Mouse (Mus musculus): ENCODE measurements at regions not wholly inside any gene's neighbourhood (a gene's known extent, or its start where the extent isn't known, plus 50 kb on each side); places are given as distances from the start of the nearest gene placed in this dataset.

- no peak for DNase-seq (ENCODE audit: low spot score)
Observed at GRCm38 (mm10) chr4:89505368-89505819, 173.8 kb upstream of the Dmrta1 start.

GRCm38 (mm10) chr4:89500232-89500631 lies 179.0 kb upstream of the Dmrta1 start:
- no peak for DNase-seq (ENCODE audit: low spot score)

- DNase-seq (ENCODE audit: low spot score) = no peak
Observed at GRCm38 (mm10) chr4:89490947-89491346, 180.1 kb upstream of the Cdkn2b start.

- no peak for DNase-seq (ENCODE audit: low spot score)
Observed at GRCm38 (mm10) chr4:89487416-89488165, 176.8 kb upstream of the Cdkn2b start.

GRCm38 (mm10) chr4:89486963-89487362 lies 176.1 kb upstream of the Cdkn2b start:
- no peak for DNase-seq (ENCODE audit: low spot score)

- DNase-seq (ENCODE audit: low spot score) = peak; percentile 53
Observed at GRCm38 (mm10) chr4:89485981-89486531, 175.2 kb upstream of the Cdkn2b start.

- DNase-seq (ENCODE audit: low spot score) = no peak
Observed at GRCm38 (mm10) chr4:89478646-89479237, 167.9 kb upstream of the Cdkn2b start.

GRCm38 (mm10) chr4:89475848-89476247 lies 165.0 kb upstream of the Cdkn2b start:
- no peak for DNase-seq (ENCODE audit: low spot score)

GRCm38 (mm10) chr4:89474836-89475541 lies 164.2 kb upstream of the Cdkn2b start:
- DNase-seq (ENCODE audit: low spot score) = no peak

- DNase-seq (ENCODE audit: low spot score) = no peak
Observed at GRCm38 (mm10) chr4:89471426-89471825, 160.6 kb upstream of the Cdkn2b start.

GRCm38 (mm10) chr4:89470756-89471155 lies 159.9 kb upstream of the Cdkn2b start:
- DNase-seq (ENCODE audit: low spot score) = no peak

GRCm38 (mm10) chr4:89469883-89470282 lies 159.0 kb upstream of the Cdkn2b start:
- peak; percentile 60 for DNase-seq (ENCODE audit: low spot score)

GRCm38 (mm10) chr4:89469406-89469805 lies 158.6 kb upstream of the Cdkn2b start:
- no peak for DNase-seq (ENCODE audit: low spot score)

- DNase-seq (ENCODE audit: low spot score) = no peak
Observed at GRCm38 (mm10) chr4:89466766-89467165, 155.9 kb upstream of the Cdkn2b start.

GRCm38 (mm10) chr4:89463121-89463520 lies 152.3 kb upstream of the Cdkn2b start:
- no peak for DNase-seq (ENCODE audit: low spot score)

- no peak for DNase-seq (ENCODE audit: low spot score)
Observed at GRCm38 (mm10) chr4:89460170-89460762, 149.4 kb upstream of the Cdkn2b start.

- no peak for DNase-seq (ENCODE audit: low spot score)
Observed at GRCm38 (mm10) chr4:89459346-89459666, 148.5 kb upstream of the Cdkn2b start.

- no peak for DNase-seq (ENCODE audit: low spot score)
Observed at GRCm38 (mm10) chr4:89458628-89459345, 147.9 kb upstream of the Cdkn2b start.

GRCm38 (mm10) chr4:89457861-89458260 lies 147.0 kb upstream of the Cdkn2b start:
- DNase-seq (ENCODE audit: low spot score) = no peak

GRCm38 (mm10) chr4:89454926-89455325 lies 144.1 kb upstream of the Cdkn2b start:
- DNase-seq (ENCODE audit: low spot score) = no peak

- no peak for DNase-seq (ENCODE audit: low spot score)
Observed at GRCm38 (mm10) chr4:89453051-89453450, 142.2 kb upstream of the Cdkn2b start.

Measured in heart, adult 8-10 months (tissue).